Mouse (Mus musculus) inflammation-experienced regulatory T-cells, adult 6 months (primary cell): ENCODE data around the gene Zbtb40. TPM values are rescaled to one million over a fixed set of nuclear protein-coding genes. Genes with fewer than 3 reads are reported as not detected.

Experiments used
- polyA plus RNA-seq, 3 experiments: library from polyadenylated mRNA; unstranded; fragments of 100-300 nt; shearing (Covaris generic); gene quantifications; one replicate each; pipeline ENCODE4 v1.2.1; 2017

The Zbtb40 gene
- polyA plus RNA-seq, 3 experiments from 2014 or later = 4.3 to 6.6 (median 6.1) TPM

Other genes starting within 250 kb of the Zbtb40 start
- under 1 TPM in 1 of 3 experiments, not detected in 2; 0.05 TPM for gene Ephb2, start 212.8 kb downstream of the Zbtb40 start, polyA plus RNA-seq
- 1 to 10 TPM; 1.8 to 8.1 (median 2.1) TPM for gene C1qb, start 162.6 kb downstream of the Zbtb40 start, polyA plus RNA-seq
- 1 to 10 TPM in 1 of 3 experiments, under 1 TPM in 1, not detected in 1; 0.50 to 1.1 TPM for gene C1qc, start 155.7 kb downstream of the Zbtb40 start, polyA plus RNA-seq
- gene C1qa, start 150.0 kb downstream of the Zbtb40 start, polyA plus RNA-seq = under 1 TPM in 1 of 3 experiments, not detected in 2; 0.93 TPM
- under 1 TPM in 2 of 3 experiments, not detected in 1; 0.21 to 0.34 TPM for gene Epha8, start 92.0 kb downstream of the Zbtb40 start, polyA plus RNA-seq
- gene Wnt4, start 228.7 kb upstream of the Zbtb40 start, polyA plus RNA-seq = under 1 TPM in 2 of 3 experiments, not detected in 1; 0.23 to 0.27 TPM